Mouse (Mus musculus) ES-E14 (cell line): Measurements from ENCODE around the gene Prkcb. TPM values are rescaled to one million over a fixed set of nuclear protein-coding genes. Genes with fewer than 3 reads are reported as not detected.

ENCODE experiments used
- DNase-seq: peaks from one replicate; pipeline ENCODE4 v3.0.0-alpha.2; 2013; ENCODE audit warnings: low read depth, low spot score
- H3K27ac ChIP-seq: 2 replicates; pipeline ENCODE4 v1.5.1; 2012; ENCODE audit warnings: low read depth, mild to moderate bottlenecking, low read length, moderate library complexity, mixed read lengths; ENCODE audit not compliant: poor library complexity, insufficient read depth, severe bottlenecking
- H3K36me3 ChIP-seq: 2 replicates; pipeline ENCODE4 v1.6.1; 2012; ENCODE audit warnings: mild to moderate bottlenecking, low read length, moderate library complexity, mixed read lengths; ENCODE audit not compliant: control insufficient read depth, poor library complexity, insufficient read depth, severe bottlenecking
- H3K4me1 ChIP-seq, 2 experiments: fragments of 150-350 bp in 1 of 2; sonication (generic) in 1 of 2; 2 replicates each; pipeline ENCODE4 v1.6.1; 2012; ENCODE audit warnings: low read length in 2 of 2, mild to moderate bottlenecking in 1 of 2, mixed read lengths in 1 of 2; ENCODE audit not compliant: control insufficient read depth in 2 of 2, insufficient read depth in 2 of 2, poor library complexity in 1 of 2
- H3K4me3 ChIP-seq, 2 experiments: fragments of 150-350 bp in 1 of 2; sonication (generic) in 1 of 2; 2 replicates each; pipeline ENCODE4 v1.5.1; 2012; ENCODE audit warnings: low read length in 2 of 2, low read depth in 1 of 2, mild to moderate bottlenecking in 1 of 2, mixed read lengths in 1 of 2; ENCODE audit not compliant: insufficient read depth in 1 of 2, poor library complexity in 1 of 2, severe bottlenecking in 1 of 2
- H3K9ac ChIP-seq: 2 replicates; pipeline ENCODE4 v1.6.1; 2012; ENCODE audit warnings: low read depth, mild to moderate bottlenecking, low read length, mixed read lengths; ENCODE audit not compliant: poor library complexity, insufficient read depth, severe bottlenecking
- H3K9me3 ChIP-seq: fragments of 150-350 bp; sonication (generic); 2 replicates; pipeline ENCODE4 v1.6.1; 2012; ENCODE audit warnings: low read depth, mild to moderate bottlenecking, low read length; ENCODE audit not compliant: control insufficient read depth, insufficient read depth
- CHD2 ChIP-seq: IDR thresholded peaks from 2 replicates; pipeline ENCODE4 v1.6.1; 2014; ENCODE audit warnings: mild to moderate bottlenecking, low read depth, low read length, inconsistent platforms
- HCFC1 ChIP-seq: IDR thresholded peaks from 2 replicates; pipeline ENCODE4 v1.6.1; 2012; ENCODE audit warnings: low read length, inconsistent platforms, borderline replicate concordance; ENCODE audit not compliant: insufficient read depth
- MAFK ChIP-seq: IDR thresholded peaks from 2 replicates; pipeline ENCODE4 v1.6.1; 2014; ENCODE audit warnings: mild to moderate bottlenecking, low read depth, low read length, inconsistent platforms; ENCODE audit not compliant: insufficient read depth
- ZC3H11A ChIP-seq: IDR thresholded peaks from 2 replicates; pipeline ENCODE4 v1.6.1; 2012; ENCODE audit warnings: low read depth, mild to moderate bottlenecking, inconsistent platforms, low read length, borderline replicate concordance
- ZNF384 ChIP-seq: IDR thresholded peaks from 2 replicates; pipeline ENCODE4 v1.6.1; 2012; ENCODE audit warnings: low read depth, low read length, inconsistent platforms
- in situ Hi-C, 2 experiments: fragments of 600-800 bp; cut with MboI; formaldehyde crosslinking; loops; one replicate each; pipeline ENCODE4 v1.15.1; 2025; ENCODE audit warnings: low sequenced_read_pairs in 2 of 2, inconsistent platforms in 1 of 2; ENCODE audit not compliant: unreplicated experiment in 2 of 2
- total RNA-seq: library from RNA; depleted of rRNA; stranded (reverse); fragments of 300-350 nt; gene quantifications from 2 replicates; pipeline ENCODE4 v1.2.3, GENCODE M21; 2012

Prkcb gene
- total RNA-seq, 1 experiment, result 6.1 TPM

GRCm38 (mm10) chr7:122406625-122407024, 118.1 kb downstream of the Prkcb start:
- DNase-seq, result no peak
- Histone ChIP-seq H3K27ac (no peak overlapping the region), H3K4me1 (peaks cover 2 to 4% of the 10 kb centered on the region in 2 experiments; a peak in 2 of 4 replicates), H3K36me3 (no peaks in the 10 kb centered on the region), H3K9me3 (no peaks in the 10 kb centered on the region), H3K9ac (no peak overlapping the region), H3K4me3 (no peak overlapping the region)
- no peak for TF ChIP-seq ZC3H11A
- no peak for TF ChIP-seq ZNF384
- no peak for TF ChIP-seq CHD2
- TF ChIP-seq MAFK, result no peak
- TF ChIP-seq HCFC1, result no peak
- in situ Hi-C loops, result no loop called here

- no peaks in the 10 kb centered on the region for H3K36me3 ChIP-seq
- no peak overlapping the region for H3K27ac ChIP-seq
- H3K4me1 ChIP-seq, result peaks cover 0 to 4% of the 10 kb centered on the region in 2 experiments; a peak in 1 of 4 replicates
- TF ChIP-seq CHD2, result no peak
- no peak for TF ChIP-seq HCFC1
- TF ChIP-seq ZNF384, result no peak
- TF ChIP-seq MAFK, result no peak
- no peak for TF ChIP-seq ZC3H11A
- H3K4me3 ChIP-seq, result no peak overlapping the region
- H3K9me3 ChIP-seq, result no peaks in the 10 kb centered on the region
- no peak for DNase-seq
- H3K9ac ChIP-seq, result no peak overlapping the region
- in situ Hi-C loops, result no loop called here
Measured at GRCm38 (mm10) chr7:122409945-122410344, 121.4 kb downstream of the Prkcb start.

GRCm38 (mm10) chr7:122410873-122411272, 122.3 kb downstream of the Prkcb start:
- TF ChIP-seq CHD2 (no peak), ZC3H11A (no peak), HCFC1 (no peak), MAFK (no peak), ZNF384 (no peak)
- no peak overlapping the region for H3K9ac ChIP-seq
- in situ Hi-C loops, result no loop called here
- H3K4me1 ChIP-seq, result 0 out of 4 replicates have a peak, but pooled peaks cover 0 to 2% of the 10 kb centered on the region in 2 experiments
- no peak overlapping the region for H3K4me3 ChIP-seq
- no peak overlapping the region for H3K27ac ChIP-seq
- no peaks in the 10 kb centered on the region for H3K36me3 ChIP-seq
- H3K9me3 ChIP-seq, result no peaks in the 10 kb centered on the region
- DNase-seq, result no peak

DNA sequence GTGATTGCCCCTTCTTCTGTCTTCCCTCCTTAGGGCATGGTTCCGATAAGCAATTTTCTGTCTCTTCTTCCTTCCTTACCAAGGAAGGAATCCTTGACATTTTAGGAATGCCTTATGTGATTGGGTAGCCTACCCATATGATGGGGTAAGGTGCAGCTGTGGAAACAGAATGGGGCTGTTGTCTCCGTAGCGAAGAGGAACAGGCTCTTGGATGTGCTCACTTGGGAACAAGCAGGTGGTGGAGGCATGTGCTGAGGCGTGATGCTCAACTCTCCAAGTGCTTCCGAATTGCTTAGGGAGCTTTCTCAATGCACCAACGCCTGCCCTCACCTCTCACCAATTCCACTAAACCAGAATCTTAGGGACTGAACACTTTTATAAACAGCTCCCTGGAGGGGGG, 124.7 kb downstream of the Prkcb start:
- Histone ChIP-seq H3K27ac (no peak overlapping the region), H3K9ac (no peak overlapping the region), H3K4me3 (no peak overlapping the region), H3K4me1 (no peaks in the 10 kb centered on the region), H3K36me3 (no peaks in the 10 kb centered on the region), H3K9me3 (no peaks in the 10 kb centered on the region)
- TF ChIP-seq ZC3H11A (no peak), CHD2 (no peak), ZNF384 (no peak), HCFC1 (no peak), MAFK (no peak)
- DNase-seq, result no peak
- in situ Hi-C loops, result no loop called here

DNA sequence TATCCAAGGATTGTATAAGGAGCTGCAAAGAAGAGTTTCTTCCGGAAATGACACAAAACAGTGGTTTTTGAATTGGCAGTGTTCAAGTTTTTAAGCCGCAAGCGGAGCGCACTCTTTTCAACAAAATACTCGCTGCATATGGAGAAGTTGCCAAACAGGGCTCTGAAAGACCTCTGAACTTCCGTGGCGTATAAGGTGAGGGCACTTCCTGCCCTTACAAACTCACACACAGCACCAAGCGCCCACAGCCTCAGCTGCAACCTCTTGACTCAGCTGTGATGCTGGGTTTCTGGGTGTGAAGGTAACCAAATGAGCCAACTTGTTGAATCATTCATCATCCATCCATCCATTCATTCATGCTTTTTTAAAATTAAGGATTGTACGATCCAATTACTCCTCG, 125.6 kb downstream of the Prkcb start:
- no peak overlapping the region for H3K27ac ChIP-seq
- TF ChIP-seq ZC3H11A (no peak), ZNF384 (no peak), CHD2 (no peak), HCFC1 (no peak), MAFK (no peak)
- H3K9me3 ChIP-seq, result no peaks in the 10 kb centered on the region
- in situ Hi-C loops, result no loop called here
- no peak overlapping the region for H3K4me3 ChIP-seq
- no peak for DNase-seq
- H3K36me3 ChIP-seq, result no peaks in the 10 kb centered on the region
- H3K9ac ChIP-seq, result no peak overlapping the region
- no peaks in the 10 kb centered on the region for H3K4me1 ChIP-seq
